Mouse (Mus musculus) kidney, embryonic 14.5 days (tissue): ENCODE measurements around the gene Clec16a. TPM values are rescaled to one million over a fixed set of nuclear protein-coding genes. Genes with fewer than 3 reads are reported as not detected.

Experiments used
- ATAC-seq: fragments of 200-750 bp; cut with Nextera tagmentation; 2 replicates; pipeline ENCODE4 v1.8.0; 2017; ENCODE audit warnings: moderate number of reproducible peaks, mild to moderate bottlenecking, moderate TSS enrichment, moderate library complexity; ENCODE audit not compliant: low FRiP score, low TSS enrichment
- H3K27ac ChIP-seq: fragments of 300-500 bp; sonication (generic); 2 replicates; pipeline ENCODE4 v1.5.1; 2014; ENCODE audit warnings: low read depth, mild to moderate bottlenecking, low read length, moderate library complexity, mixed read lengths
- H3K27me3 ChIP-seq: fragments of 300-500 bp; sonication (generic); 2 replicates; pipeline ENCODE4 v1.6.1; 2014; ENCODE audit warnings: mild to moderate bottlenecking, low read length; ENCODE audit not compliant: control insufficient read depth, insufficient read depth
- H3K36me3 ChIP-seq: fragments of 300-500 bp; sonication (generic); 2 replicates; pipeline ENCODE4 v1.6.1; 2014; ENCODE audit warnings: low read length, mixed read lengths; ENCODE audit not compliant: control insufficient read depth, insufficient read depth
- H3K4me1 ChIP-seq: fragments of 300-500 bp; sonication (generic); 2 replicates; pipeline ENCODE4 v1.6.1; 2014; ENCODE audit warnings: low read length, mixed read lengths; ENCODE audit not compliant: control insufficient read depth, insufficient read depth
- H3K4me2 ChIP-seq: fragments of 300-500 bp; sonication (generic); replicated peaks from 2 replicates; pipeline ENCODE4 v1.6.1; 2014; ENCODE audit warnings: low read depth, mild to moderate bottlenecking, low read length
- H3K4me3 ChIP-seq: fragments of 300-500 bp; sonication (generic); 2 replicates; pipeline ENCODE4 v1.5.1; 2014; ENCODE audit warnings: mild to moderate bottlenecking, low read length
- H3K9ac ChIP-seq: fragments of 300-500 bp; sonication (generic); 2 replicates; pipeline ENCODE4 v1.6.1; 2014; ENCODE audit warnings: low read depth, mild to moderate bottlenecking, low read length, moderate library complexity
- H3K9me3 ChIP-seq: fragments of 300-500 bp; sonication (generic); 2 replicates; pipeline ENCODE4 v1.6.1; 2016; ENCODE audit warnings: low read length; ENCODE audit not compliant: control insufficient read depth
- WGBS: fragments of 180-500 bp; shearing (Covaris S2); extraction: QIAGEN DNeasy Blood & Tissue Kit; methylation state at CpG from one replicate; pipeline ENCODE4 v1.1.7; 2014; 5-methylcytosine and 5-hydroxymethylcytosine counted together
- polyA plus RNA-seq: library from polyadenylated mRNA; unstranded; fragments of >200 nt; fragmentation: Nextera tagmentation; extraction: Ambion mirVana; gene quantifications from 2 replicates; pipeline ENCODE4 v1.2.1, GENCODE M21; 2014

Gene Clec16a
- polyA plus RNA-seq, 1 experiment from 2014 or later = 38.4 TPM

GRCm38 (mm10) chr16:10527046-10527644 lies 18.0 kb upstream of the Clec16a start:
- H3K27ac ChIP-seq = no peak overlapping the region
- no peak overlapping the region for H3K4me2 ChIP-seq
- no peaks in the 10 kb centered on the region for H3K9me3 ChIP-seq
- no peaks in the 10 kb centered on the region for H3K4me1 ChIP-seq
- WGBS = 75% methylated on average over 6 of the region's 6 CpGs
- H3K9ac ChIP-seq = no peak overlapping the region
- no peak for ATAC-seq
- H3K27me3 ChIP-seq = no peaks in the 10 kb centered on the region
- no peak overlapping the region for H3K4me3 ChIP-seq
- peaks cover 6% of the 10 kb centered on the region; the same call in 1 of the 2 replicates for H3K36me3 ChIP-seq

DNA sequence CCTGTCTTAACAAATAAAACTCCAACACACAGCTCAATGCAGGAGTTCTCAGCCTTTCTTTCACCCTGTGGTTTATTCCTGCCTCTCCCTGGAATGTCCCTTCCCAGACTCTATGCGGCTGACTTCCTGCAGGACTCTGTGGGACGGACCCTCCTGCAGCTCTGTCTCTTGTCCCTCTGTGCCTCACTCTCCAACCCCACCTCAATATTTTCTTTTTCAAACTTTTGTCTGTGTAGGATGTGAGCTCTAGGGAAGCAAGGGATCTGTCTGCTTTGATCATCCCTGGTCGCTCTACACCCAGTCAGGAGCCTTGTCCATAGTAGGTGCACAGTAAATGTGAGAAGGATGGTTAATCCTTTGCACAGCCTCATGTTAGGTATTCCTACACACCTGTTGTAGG lies 16.8 kb upstream of the Clec16a start:
- no peaks in the 10 kb centered on the region for H3K4me1 ChIP-seq
- H3K36me3 ChIP-seq = peaks cover 12% of the 10 kb centered on the region; the same call in 1 of the 2 replicates
- no peak overlapping the region for H3K9ac ChIP-seq
- H3K27me3 ChIP-seq = no peaks in the 10 kb centered on the region
- no peak overlapping the region for H3K27ac ChIP-seq
- no peaks in the 10 kb centered on the region for H3K9me3 ChIP-seq
- 89% methylated on average over 3 of the region's 3 CpGs for WGBS
- no peak overlapping the region for H3K4me3 ChIP-seq
- no peak for ATAC-seq
- H3K4me2 ChIP-seq = no peak overlapping the region

DNA sequence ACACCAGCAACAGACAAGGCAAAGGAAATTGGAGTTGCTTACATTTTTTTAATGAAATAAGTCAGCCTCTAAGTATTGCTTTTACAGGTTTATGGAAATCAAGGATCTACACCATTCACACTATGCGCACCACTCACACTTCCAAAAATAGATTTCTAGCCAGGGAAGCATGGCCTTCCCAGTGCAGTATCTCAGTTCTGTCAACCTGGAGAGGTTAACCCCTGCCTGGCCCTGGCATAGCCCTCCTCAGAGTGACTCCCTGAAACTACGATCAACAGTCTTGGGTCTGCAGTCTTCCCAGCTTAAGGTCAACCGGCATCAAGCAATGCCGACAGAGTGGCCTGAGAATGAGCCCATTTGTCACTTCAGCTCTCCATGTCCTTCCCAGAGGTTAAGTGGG lies 15.0 kb upstream of the Clec16a start:
- 84% methylated on average over 4 of the region's 4 CpGs for WGBS

GRCm38 (mm10) chr16:10533781-10534180 lies 11.4 kb upstream of the Clec16a start:
- no peaks in the 10 kb centered on the region for H3K9me3 ChIP-seq
- no peak for ATAC-seq
- H3K4me3 ChIP-seq = no peak overlapping the region
- WGBS = 93% methylated on average over 4 of the region's 4 CpGs
- no peak overlapping the region for H3K9ac ChIP-seq
- H3K27me3 ChIP-seq = no peaks in the 10 kb centered on the region
- H3K4me2 ChIP-seq = no peak overlapping the region
- no peak overlapping the region for H3K27ac ChIP-seq
- peaks cover 12% of the 10 kb centered on the region; the same call in 1 of the 2 replicates for H3K36me3 ChIP-seq
- H3K4me1 ChIP-seq = no peaks in the 10 kb centered on the region

More for the DNA sequence above, 15.0 kb upstream of the Clec16a start:
- Histone ChIP-seq H3K9me3 (no peaks in the 10 kb centered on the region), H3K27ac (no peak overlapping the region), H3K27me3 (no peaks in the 10 kb centered on the region), H3K4me3 (no peak overlapping the region), H3K36me3 (peaks cover 12% of the 10 kb centered on the region; the same call in 1 of the 2 replicates), H3K4me2 (no peak overlapping the region), H3K4me1 (no peaks in the 10 kb centered on the region), H3K9ac (no peak overlapping the region)
- no peak for ATAC-seq

- Histone ChIP-seq H3K27ac (no peak overlapping the region), H3K4me1 (no peaks in the 10 kb centered on the region; the same call in 1 of the 2 replicates), H3K4me2 (no peak overlapping the region), H3K9ac (no peak overlapping the region), H3K4me3 (no peak overlapping the region), H3K36me3 (peaks cover 12% of the 10 kb centered on the region; the same call in 1 of the 2 replicates), H3K9me3 (no peaks in the 10 kb centered on the region), H3K27me3 (no peaks in the 10 kb centered on the region)
- WGBS = 76% methylated on average over 7 of the region's 7 CpGs
- ATAC-seq = no peak
Observed at GRCm38 (mm10) chr16:10534567-10534966, 10.6 kb upstream of the Clec16a start.

- H3K36me3 ChIP-seq = peaks cover 5% of the 10 kb centered on the region; the same call in 1 of the 2 replicates
- no peaks in the 10 kb centered on the region for H3K9me3 ChIP-seq
- 72% methylated on average over 5 of the region's 5 CpGs for WGBS
- H3K4me1 ChIP-seq = peaks cover 13% of the 10 kb centered on the region
- no peak overlapping the region for H3K4me3 ChIP-seq
- H3K27ac ChIP-seq = no peak overlapping the region
- H3K27me3 ChIP-seq = no peaks in the 10 kb centered on the region
- no peak overlapping the region for H3K4me2 ChIP-seq
- no peak overlapping the region for H3K9ac ChIP-seq
- no peak for ATAC-seq
Observed at GRCm38 (mm10) chr16:10536323-10536722, 8.8 kb upstream of the Clec16a start.

DNA sequence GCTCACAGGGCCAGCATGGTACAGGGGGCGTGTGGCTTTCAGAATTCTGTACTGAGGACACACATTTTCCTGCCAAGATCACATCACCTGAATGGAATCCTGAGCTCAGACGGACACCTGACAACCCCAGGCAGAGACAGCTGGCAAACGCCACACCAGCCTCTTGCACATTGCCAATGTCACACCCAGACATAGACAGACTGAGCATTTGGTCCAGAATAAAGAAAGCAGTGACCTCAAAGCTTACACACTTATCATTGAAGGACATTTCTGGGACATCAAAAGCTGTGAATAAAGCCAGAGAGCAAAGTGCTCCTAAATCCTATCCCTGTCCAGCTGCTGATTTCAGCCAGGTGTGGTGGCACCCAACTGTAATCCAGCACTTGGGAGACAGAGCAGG lies 8.2 kb upstream of the Clec16a start:
- H3K9ac ChIP-seq = no peak overlapping the region
- H3K36me3 ChIP-seq = peaks cover 5% of the 10 kb centered on the region; the same call in 1 of the 2 replicates
- H3K4me3 ChIP-seq = no peak overlapping the region
- H3K27ac ChIP-seq = no peak overlapping the region
- no peaks in the 10 kb centered on the region for H3K9me3 ChIP-seq
- no peak overlapping the region for H3K4me2 ChIP-seq
- no peaks in the 10 kb centered on the region for H3K27me3 ChIP-seq
- 76% methylated on average over 3 of the region's 3 CpGs for WGBS
- peaks cover 19% of the 10 kb centered on the region for H3K4me1 ChIP-seq
- ATAC-seq = no peak

DNA sequence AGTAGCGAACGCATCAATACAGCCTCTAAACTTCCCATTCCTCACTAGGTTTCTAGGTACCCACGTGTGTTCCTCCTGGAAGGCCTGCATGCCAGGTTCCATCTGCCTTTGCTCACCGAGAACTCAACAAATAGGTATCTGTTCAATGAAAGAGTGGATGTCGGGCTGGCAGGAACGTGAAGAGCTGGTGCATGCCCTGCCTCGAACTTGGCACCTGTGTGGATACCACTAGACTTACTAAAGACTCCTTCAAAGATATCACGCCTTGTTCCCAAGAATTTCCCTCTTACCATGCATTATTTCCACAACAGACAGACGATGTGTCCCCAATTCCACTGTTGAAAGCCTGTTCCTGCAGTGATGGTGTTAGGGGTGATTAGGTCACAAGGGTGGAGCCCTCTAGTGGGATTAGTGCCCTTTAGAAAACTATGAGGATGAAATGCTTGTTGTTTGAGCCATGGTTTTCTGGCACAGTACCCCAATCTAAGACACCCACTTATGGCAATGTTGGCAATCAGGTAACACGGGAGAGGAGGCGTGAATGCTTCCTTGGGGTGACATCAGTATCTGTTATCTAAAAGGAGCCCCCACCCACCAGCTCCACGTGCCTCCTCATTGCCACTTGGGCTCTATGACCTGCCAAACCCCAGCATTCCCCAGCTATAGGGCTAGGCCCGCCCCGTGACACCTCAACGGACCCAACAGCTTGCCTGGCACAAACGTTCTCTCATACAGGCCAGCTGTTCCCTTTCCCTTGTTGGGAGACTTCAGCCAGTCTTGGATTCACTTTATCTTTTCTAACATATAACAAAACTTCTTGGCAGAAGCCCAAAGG lies 4.2 kb upstream of the Clec16a start:
- H3K36me3 ChIP-seq = no peaks in the 10 kb centered on the region; the same call in 1 of the 2 replicates
- H3K9me3 ChIP-seq = no peaks in the 10 kb centered on the region
- 68% methylated on average over 16 of the region's 16 CpGs for WGBS
- no peak overlapping the region for H3K27ac ChIP-seq
- peak overlapping the region; percentile 87; the same call in 1 of the 2 replicates for H3K9ac ChIP-seq
- no peaks in the 10 kb centered on the region for H3K27me3 ChIP-seq
- H3K4me1 ChIP-seq = peaks cover 23% of the 10 kb centered on the region
- peak overlapping the region; percentile 90 for H3K4me2 ChIP-seq
- H3K4me3 ChIP-seq = peak overlapping the region; percentile 81
- no peak for ATAC-seq

- peak overlapping the region; percentile 87 for H3K9ac ChIP-seq
- peaks cover 24% of the 10 kb centered on the region for H3K4me1 ChIP-seq
- H3K36me3 ChIP-seq = no peaks in the 10 kb centered on the region; the same call in 1 of the 2 replicates
- peak overlapping the region; percentile 81 for H3K4me3 ChIP-seq
- ATAC-seq = no peak
- H3K27ac ChIP-seq = no peak overlapping the region
- peak overlapping the region; percentile 90 for H3K4me2 ChIP-seq
- 19% methylated on average over 7 of the region's 7 CpGs for WGBS
- no peaks in the 10 kb centered on the region for H3K9me3 ChIP-seq
- no peaks in the 10 kb centered on the region for H3K27me3 ChIP-seq
Observed at GRCm38 (mm10) chr16:10541598-10541930, 3.6 kb upstream of the Clec16a start.
